Mouse (Mus musculus) liver, adult 2 months (tissue): ENCODE measurements around the gene Teddm1b.

Experiments
- CTCF ChIP-seq: fragments of 200-500 bp; IDR thresholded peaks from 2 replicates; pipeline ENCODE4 v1.5.1; 2011; ENCODE audit warnings: low read depth, low read length, control low read depth
- POLR2A ChIP-seq: fragments of 200-500 bp; IDR thresholded peaks from 2 replicates; pipeline ENCODE4 v1.6.1; 2011; ENCODE audit warnings: low read length, control low read depth; ENCODE audit not compliant: insufficient read depth; ENCODE audit errors: extremely low read depth

- no peak for TF ChIP-seq POLR2A
- no peak for TF ChIP-seq CTCF
These were observed 48.5 kb downstream of the Teddm1b start for GRCm38 (mm10) chr1:153922571-153923021.
